Mouse (Mus musculus) thymus, adult 2 months (tissue): ENCODE measurements around the gene Camkk2.

ENCODE experiments used
- CTCF ChIP-seq: fragments of 200-500 bp; IDR thresholded peaks from 2 replicates; pipeline ENCODE4 v1.5.1; 2012; ENCODE audit warnings: mild to moderate bottlenecking, control low read depth, low read length, moderate library complexity, borderline replicate concordance; ENCODE audit not compliant: control insufficient read depth, poor library complexity, insufficient read depth; ENCODE audit errors: extremely low read depth
- POLR2A ChIP-seq: fragments of 200-500 bp; IDR thresholded peaks from 2 replicates; pipeline ENCODE4 v1.6.1; 2012; ENCODE audit warnings: mild to moderate bottlenecking, low read length, control low read depth, moderate library complexity; ENCODE audit not compliant: control insufficient read depth, poor library complexity, insufficient read depth; ENCODE audit errors: extremely low read depth

- TF ChIP-seq POLR2A = 0 out of 2 replicates have a peak, but pooled peaks have one; percentile 22
- no peak for TF ChIP-seq CTCF
These were observed 680 bp downstream of the Camkk2 start for GRCm38 (mm10) chr5:122778231-122779226.
